Mouse (Mus musculus): ENCODE data around the gene Dlg2.

- TF ChIP-seq CTCF (IDR thresholded peaks at IDR 0.05) (no peak), POLR2A (IDR thresholded peaks at IDR 0.05; ENCODE audit: insufficient read depth, low read depth, low read length) (no peak)
Measured at GRCm38 (mm10) chr7:92196004-92196403, 1719.5 kb downstream of the Dlg2 start.
